Mouse (Mus musculus) liver, adult 2 months (tissue): Measurements from ENCODE around the gene Dock6. TPM values are rescaled to one million over a fixed set of nuclear protein-coding genes. Genes with fewer than 3 reads are reported as not detected.

Experiments
- DNase-seq: peaks from one replicate; pipeline ENCODE4 v3.0.0-alpha.2; 2011; ENCODE audit warnings: low read depth, low spot score; ENCODE audit errors: extremely low read depth
- H3K27ac ChIP-seq: fragments of 200-500 bp; replicated peaks from 2 replicates; pipeline ENCODE4 v1.5.1; 2012; ENCODE audit warnings: low read depth, mild to moderate bottlenecking, control low read depth, inconsistent platforms, low read length; ENCODE audit not compliant: insufficient read depth
- H3K27me3 ChIP-seq: fragments of 200-500 bp; 2 replicates; pipeline ENCODE4 v1.6.1; 2012; ENCODE audit warnings: mild to moderate bottlenecking, moderate library complexity, low read length, inconsistent platforms; ENCODE audit not compliant: control insufficient read depth, insufficient read depth
- H3K36me3 ChIP-seq: fragments of 200-500 bp; 2 replicates; pipeline ENCODE4 v1.6.1; 2012; ENCODE audit warnings: low read length, inconsistent platforms; ENCODE audit not compliant: control insufficient read depth, insufficient read depth
- H3K4me1 ChIP-seq: fragments of 200-500 bp; 2 replicates; pipeline ENCODE4 v1.6.1; 2011; ENCODE audit warnings: low read length; ENCODE audit not compliant: control insufficient read depth, insufficient read depth
- H3K4me3 ChIP-seq: fragments of 200-500 bp; 2 replicates; pipeline ENCODE4 v1.5.1; 2011; ENCODE audit warnings: low read depth, mild to moderate bottlenecking, control low read depth, low read length, moderate library complexity; ENCODE audit not compliant: insufficient read depth
- H3K79me2 ChIP-seq: fragments of 200-500 bp; 2 replicates; pipeline ENCODE4 v1.6.1; 2012; ENCODE audit warnings: inconsistent platforms, mild to moderate bottlenecking, low read length, moderate library complexity; ENCODE audit not compliant: control insufficient read depth, insufficient read depth
- H3K9ac ChIP-seq: fragments of 200-500 bp; 2 replicates; pipeline ENCODE4 v1.6.1; 2012; ENCODE audit warnings: low read depth, mild to moderate bottlenecking, control low read depth, inconsistent platforms, low read length
- CTCF ChIP-seq: fragments of 200-500 bp; IDR thresholded peaks from 2 replicates; pipeline ENCODE4 v1.5.1; 2011; ENCODE audit warnings: low read depth, low read length, control low read depth
- POLR2A ChIP-seq: fragments of 200-500 bp; IDR thresholded peaks from 2 replicates; pipeline ENCODE4 v1.6.1; 2011; ENCODE audit warnings: low read length, control low read depth; ENCODE audit not compliant: insufficient read depth; ENCODE audit errors: extremely low read depth
- WGBS: fragments of 180-500 bp; shearing (Covaris S2); methylation state at CpG from one replicate; pipeline ENCODE4 v1.1.7; 2018; 5-methylcytosine and 5-hydroxymethylcytosine counted together
- polyA plus RNA-seq: library from polyadenylated mRNA; depleted of rRNA; stranded (reverse); fragments of >200 nt; gene quantifications from 2 replicates; pipeline ENCODE4 v1.2.3, GENCODE M21; 2012
- total RNA-seq: library from RNA; depleted of rRNA; stranded (reverse); fragments of >200 nt; gene quantifications from 2 replicates; pipeline ENCODE4 v1.2.3, GENCODE M21; 2014

The Dock6 gene
- total and polyA plus RNA-seq, 2 experiments = 8.5 to 33.9 TPM

DNA sequence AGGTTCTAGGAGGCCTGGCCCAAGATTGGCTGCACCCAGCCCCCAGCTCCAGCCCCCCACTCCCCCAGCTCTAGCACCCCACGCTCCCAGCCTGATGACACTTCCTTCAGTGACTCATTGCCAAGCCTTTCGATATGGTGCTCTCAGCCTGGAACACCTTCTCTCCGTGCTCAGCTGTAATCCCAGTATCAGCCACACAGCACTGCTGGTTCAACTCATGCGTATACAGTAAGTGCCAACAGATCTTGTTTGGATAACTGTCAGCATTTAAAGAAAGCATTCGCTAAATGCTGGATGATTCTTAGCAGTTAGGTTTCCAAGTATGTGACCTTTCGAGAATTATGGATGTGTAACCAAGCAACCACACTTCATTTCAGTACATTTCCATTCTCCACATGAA, 9.3 kb downstream of the Dock6 start:
- H3K4me3 ChIP-seq = no peak overlapping the region
- WGBS = 69% methylated on average over 6 of the region's 6 CpGs

DNA sequence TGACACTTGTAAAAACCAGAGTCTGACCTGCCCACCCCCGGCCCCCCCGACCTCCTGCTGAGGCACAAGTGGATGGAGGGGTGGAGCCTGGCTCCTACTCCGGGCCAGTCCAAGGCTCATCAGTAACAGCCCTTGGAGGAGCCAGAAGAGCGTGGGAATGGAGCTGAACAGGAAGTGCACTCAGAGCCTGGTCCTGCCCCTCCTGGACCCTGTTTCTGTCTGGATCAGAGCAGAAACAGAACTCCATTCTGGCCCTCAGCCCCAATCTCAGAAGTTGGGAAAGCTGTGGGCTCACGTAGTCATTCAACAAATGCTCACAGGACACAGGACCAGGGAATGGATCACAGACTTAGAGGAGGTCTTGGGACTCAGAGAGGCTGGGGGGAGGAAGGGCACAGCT, 10.0 kb downstream of the Dock6 start:
- H3K27ac ChIP-seq = peak overlapping the region; percentile 47
- H3K27me3 ChIP-seq = no peaks in the 10 kb centered on the region
- no peak overlapping the region for H3K4me3 ChIP-seq
- DNase-seq = peak; percentile 39
- 61% methylated on average over 5 of the region's 5 CpGs for WGBS
- H3K79me2 ChIP-seq = no peaks in the 10 kb centered on the region
- no peak overlapping the region for H3K9ac ChIP-seq
- 0 out of 2 replicates have a peak, but pooled peaks cover 4% of the 10 kb centered on the region for H3K4me1 ChIP-seq
- H3K36me3 ChIP-seq = no peaks in the 10 kb centered on the region
- TF ChIP-seq POLR2A (no peak), CTCF (no peak)

More for the DNA sequence above, 9.3 kb downstream of the Dock6 start:
- Histone ChIP-seq H3K9ac (no peak overlapping the region), H3K27me3 (no peaks in the 10 kb centered on the region), H3K27ac (no peak overlapping the region), H3K79me2 (no peaks in the 10 kb centered on the region), H3K4me1 (no peaks in the 10 kb centered on the region), H3K36me3 (no peaks in the 10 kb centered on the region)
- DNase-seq = no peak
- TF ChIP-seq CTCF = no peak
- no peak for TF ChIP-seq POLR2A

DNA sequence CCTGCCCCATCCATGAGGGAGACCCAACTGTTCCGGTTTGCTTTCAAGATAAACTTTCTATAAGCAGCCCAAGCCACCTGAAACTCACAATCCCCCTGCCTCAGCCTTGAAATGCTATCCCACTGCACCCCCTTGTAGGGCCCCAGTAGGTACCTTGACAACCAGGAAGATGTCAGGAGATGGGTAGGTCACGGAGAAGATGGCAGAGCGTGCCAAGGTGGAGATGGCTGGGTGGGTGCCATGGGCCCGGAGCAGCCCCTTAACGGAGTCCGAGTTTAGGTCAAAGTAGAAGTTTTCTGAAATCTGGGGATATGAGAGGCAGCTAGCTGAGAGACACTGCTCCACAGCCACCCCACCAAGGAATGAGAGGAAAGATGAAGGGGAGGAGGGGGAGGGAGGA, 11.1 kb downstream of the Dock6 start:
- TF ChIP-seq CTCF = no peak
- TF ChIP-seq POLR2A = no peak
- H3K4me3 ChIP-seq = no peak overlapping the region
- WGBS = 96% methylated on average over 6 of the region's 6 CpGs
- DNase-seq = no peak
- H3K27me3 ChIP-seq = no peaks in the 10 kb centered on the region
- peaks cover 11% of the 10 kb centered on the region; the same call in 1 of the 2 replicates for H3K4me1 ChIP-seq
- H3K36me3 ChIP-seq = 0 out of 2 replicates have a peak, but pooled peaks cover 3% of the 10 kb centered on the region
- H3K27ac ChIP-seq = no peak overlapping the region
- H3K79me2 ChIP-seq = no peaks in the 10 kb centered on the region
- no peak overlapping the region for H3K9ac ChIP-seq

DNA sequence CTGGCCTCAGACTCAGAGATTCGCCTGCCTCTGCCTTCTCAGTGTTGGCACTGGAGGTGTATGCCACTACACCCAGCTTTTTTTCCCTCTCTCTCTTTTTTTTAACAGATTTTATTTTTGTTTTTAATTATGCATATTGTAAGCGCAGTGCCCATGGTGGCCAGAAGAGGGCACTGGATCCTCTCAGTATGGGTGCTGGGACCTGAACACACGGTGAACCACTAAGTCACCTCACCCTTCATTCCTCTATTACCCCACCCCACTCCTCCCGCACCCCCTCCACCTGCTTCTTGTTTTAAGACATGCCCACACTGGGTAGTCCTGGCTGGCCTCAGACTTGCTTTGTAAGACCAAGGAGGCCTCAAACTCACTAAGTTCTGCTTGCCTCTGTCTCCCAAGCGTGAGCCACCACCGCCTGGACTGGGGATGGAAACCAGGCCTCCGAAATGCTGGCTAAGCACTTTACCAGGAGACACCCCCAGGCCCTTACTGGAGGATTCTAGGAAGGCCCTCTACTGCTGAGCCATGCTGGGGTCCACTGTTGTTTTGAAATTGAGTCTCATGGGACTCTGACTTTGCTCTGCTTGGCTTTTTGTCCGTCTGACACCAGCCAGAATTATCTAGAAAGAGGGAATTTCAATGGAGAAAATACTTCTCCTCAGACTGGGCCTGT, 12.2 kb downstream of the Dock6 start:
- no peak overlapping the region for H3K4me3 ChIP-seq
- H3K4me1 ChIP-seq = peaks cover 11% of the 10 kb centered on the region; the same call in 1 of the 2 replicates
- 61% methylated on average over 8 of the region's 8 CpGs for WGBS
- no peak overlapping the region for H3K27ac ChIP-seq
- DNase-seq = no peak
- no peak overlapping the region for H3K9ac ChIP-seq
- H3K36me3 ChIP-seq = 0 out of 2 replicates have a peak, but pooled peaks cover 3% of the 10 kb centered on the region
- H3K79me2 ChIP-seq = no peaks in the 10 kb centered on the region
- TF ChIP-seq POLR2A = no peak
- peak; percentile 88 for TF ChIP-seq CTCF
- no peaks in the 10 kb centered on the region for H3K27me3 ChIP-seq

DNA sequence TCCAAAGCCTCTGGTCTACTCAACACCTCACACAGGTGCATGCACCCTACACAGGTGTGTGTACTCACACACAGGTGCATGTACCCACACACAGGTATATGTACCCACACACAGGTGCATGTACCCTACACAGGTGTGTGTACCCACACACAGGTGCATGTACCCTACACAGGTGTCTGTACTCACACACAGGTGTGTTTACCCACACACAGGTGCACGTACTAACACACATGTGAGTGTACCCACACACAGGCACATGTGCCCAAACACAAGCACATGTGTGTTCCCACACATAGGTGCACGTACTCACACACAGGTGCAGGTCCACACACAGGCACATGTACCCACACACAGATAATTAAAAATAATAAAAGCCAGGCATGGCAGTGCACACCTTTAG, 14.7 kb downstream of the Dock6 start:
- Histone ChIP-seq H3K36me3 (0 out of 2 replicates have a peak, but pooled peaks cover 3% of the 10 kb centered on the region), H3K9ac (peak overlapping the region; percentile 2; the same call in 1 of the 2 replicates), H3K27me3 (no peaks in the 10 kb centered on the region), H3K79me2 (no peaks in the 10 kb centered on the region; the same call in 1 of the 2 replicates), H3K4me3 (no peak overlapping the region), H3K27ac (no peak overlapping the region), H3K4me1 (peaks cover 28% of the 10 kb centered on the region)
- peak; percentile 59 for DNase-seq
- TF ChIP-seq POLR2A (no peak), CTCF (no peak)
- 40% methylated on average over 2 of the region's 2 CpGs for WGBS
